Mouse (Mus musculus): ENCODE results near the gene Ahcyl1.

DNA sequence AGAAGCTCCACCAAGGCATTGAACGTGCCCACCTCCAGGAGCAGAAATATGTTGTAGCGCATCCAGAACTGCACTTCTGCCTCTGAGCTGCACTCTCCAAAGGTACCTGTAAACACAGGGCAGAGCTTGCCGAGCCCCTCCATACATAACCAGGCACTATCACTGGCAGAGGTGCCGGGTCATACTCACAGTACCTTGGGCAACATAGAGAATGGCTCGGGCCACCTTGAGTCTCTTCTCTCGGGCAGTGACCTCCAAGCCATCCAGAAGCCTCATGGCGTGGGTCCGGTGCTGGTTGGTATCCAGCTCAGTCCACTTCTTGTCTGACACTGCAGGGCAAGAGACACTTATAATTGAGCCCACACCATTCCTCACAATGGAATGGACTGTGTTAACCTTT is 69.6 kb downstream of the Ahcyl1 start:
- TF ChIP-seq CTCF (IDR thresholded peaks at IDR 0.05; ENCODE audit: low read depth, low read length): no peak
- no peak for TF ChIP-seq GATA1 (IDR thresholded peaks at IDR 0.05; ENCODE audit: borderline replicate concordance, low read length)

Measured in G1E (cell line).